Mouse (Mus musculus) embryonic fibroblast, embryonic 13.5 days (primary cell): Measurements from ENCODE around the gene Kcnb1. TPM values are rescaled to one million over a fixed set of nuclear protein-coding genes. Genes with fewer than 3 reads are reported as not detected.
A peak's percentile ranks its signal among the peaks of the same experiment; 100 is the strongest.

Experiments
- H3K27ac ChIP-seq: 2 replicates; pipeline ENCODE4 v1.5.1; 2012; ENCODE audit warnings: low read length, control low read depth, inconsistent platforms; ENCODE audit not compliant: insufficient read depth
- H3K4me1 ChIP-seq: 2 replicates; pipeline ENCODE4 v1.6.1; 2011; ENCODE audit warnings: low read length; ENCODE audit not compliant: control insufficient read depth, insufficient read depth
- H3K4me3 ChIP-seq: 2 replicates; pipeline ENCODE4 v1.5.1; 2011; ENCODE audit warnings: mild to moderate bottlenecking, control low read depth, low read length; ENCODE audit not compliant: insufficient read depth
- CTCF ChIP-seq: IDR thresholded peaks from 2 replicates; pipeline ENCODE4 v1.5.1; 2011; ENCODE audit warnings: mild to moderate bottlenecking, control low read depth, low read length, moderate library complexity, borderline replicate concordance; ENCODE audit not compliant: insufficient read depth
- POLR2A ChIP-seq: IDR thresholded peaks from 2 replicates; pipeline ENCODE4 v1.6.1; 2011; ENCODE audit warnings: low read depth, mild to moderate bottlenecking, control low read depth, low read length, moderate library complexity
- polyA plus RNA-seq: library from polyadenylated mRNA; stranded (reverse); fragments of >200 nt; gene quantifications from 2 replicates; pipeline ENCODE4 v1.2.4, GENCODE M21; 2011; ENCODE audit warnings: low read depth; ENCODE audit not compliant: missing spikeins, insufficient read length

The Kcnb1 gene
- polyA plus RNA-seq, 1 experiment = 0.65 TPM

GRCm38 (mm10) chr2:167063906-167064496 lies 126.0 kb downstream of the Kcnb1 start:
- peaks cover 11% of the 10 kb centered on the region for H3K4me1 ChIP-seq
- no peak for TF ChIP-seq CTCF
- no peak; the same call in 1 of the 2 replicates for TF ChIP-seq POLR2A
- peak overlapping the region; percentile 99 for H3K4me3 ChIP-seq
- peak overlapping the region; percentile 97 for H3K27ac ChIP-seq

- Histone ChIP-seq H3K4me3 (peak within 1 kb of the TSS; percentile 99), H3K4me1 (peaks cover 11% of the 10 kb centered on the region), H3K27ac (peak within 1 kb of the TSS; percentile 97)
- TF ChIP-seq CTCF (no peak), POLR2A (peak; percentile 100)
Measured at GRCm38 (mm10) chr2:167062965-167063880, 126.7 kb downstream of the Kcnb1 start, which contains the start of gene Znfx1. Gene Znfx1 (minus strand): TSS chr2:167063015.

- peak; percentile 91 for TF ChIP-seq POLR2A
- TF ChIP-seq CTCF = no peak
- peaks cover 11% of the 10 kb centered on the region for H3K4me1 ChIP-seq
- peak overlapping the region; percentile 64 for H3K4me3 ChIP-seq
- peak overlapping the region; percentile 76; the same call in 1 of the 2 replicates for H3K27ac ChIP-seq
Measured at GRCm38 (mm10) chr2:167062497-167062911, 127.5 kb downstream of the Kcnb1 start.

GRCm38 (mm10) chr2:167061381-167062034 lies 128.4 kb downstream of the Kcnb1 start:
- TF ChIP-seq CTCF (no peak), POLR2A (no peak)
- no peak overlapping the region for H3K27ac ChIP-seq

GRCm38 (mm10) chr2:167060761-167061160 lies 129.2 kb downstream of the Kcnb1 start:
- TF ChIP-seq CTCF (no peak), POLR2A (no peak)
- no peak overlapping the region for H3K27ac ChIP-seq
- 0 out of 2 replicates have a peak overlapping the region, but pooled peaks have one; percentile 3 for H3K4me3 ChIP-seq
- H3K4me1 ChIP-seq = peaks cover 11% of the 10 kb centered on the region

More at GRCm38 (mm10) chr2:167061381-167062034, 128.4 kb downstream of the Kcnb1 start:
- H3K4me3 ChIP-seq = peak overlapping the region; percentile 64
- H3K4me1 ChIP-seq = peaks cover 11% of the 10 kb centered on the region

GRCm38 (mm10) chr2:167060360-167060759 lies 129.6 kb downstream of the Kcnb1 start:
- Histone ChIP-seq H3K27ac (no peak overlapping the region), H3K4me3 (0 out of 2 replicates have a peak overlapping the region, but pooled peaks have one; percentile 3), H3K4me1 (peaks cover 11% of the 10 kb centered on the region)
- TF ChIP-seq CTCF (no peak), POLR2A (no peak)

- TF ChIP-seq CTCF (no peak), POLR2A (no peak)
- Histone ChIP-seq H3K4me3 (no peak overlapping the region), H3K27ac (no peak overlapping the region), H3K4me1 (peaks cover 11% of the 10 kb centered on the region)
Measured at GRCm38 (mm10) chr2:167059960-167060359, 130.0 kb downstream of the Kcnb1 start.

- Histone ChIP-seq H3K4me1 (peaks cover 14% of the 10 kb centered on the region), H3K27ac (no peak overlapping the region), H3K4me3 (no peak overlapping the region)
- TF ChIP-seq POLR2A = no peak
- TF ChIP-seq CTCF = no peak
Measured at GRCm38 (mm10) chr2:167059536-167059935, 130.4 kb downstream of the Kcnb1 start.

GRCm38 (mm10) chr2:167058814-167059387 lies 131.1 kb downstream of the Kcnb1 start:
- Histone ChIP-seq H3K4me1 (peaks cover 14% of the 10 kb centered on the region), H3K4me3 (no peak overlapping the region), H3K27ac (no peak overlapping the region)
- TF ChIP-seq POLR2A = no peak
- TF ChIP-seq CTCF = no peak

GRCm38 (mm10) chr2:167058201-167058600 lies 131.8 kb downstream of the Kcnb1 start:
- H3K4me1 ChIP-seq = peaks cover 14% of the 10 kb centered on the region
- H3K4me3 ChIP-seq = no peak overlapping the region
- TF ChIP-seq POLR2A = no peak
- no peak for TF ChIP-seq CTCF
- no peak overlapping the region for H3K27ac ChIP-seq
